Mouse (Mus musculus) megakaryocyte, adult 5-6 weeks (primary cell): Measurements from ENCODE around the gene Gm20388. TPM values are rescaled to one million over a fixed set of nuclear protein-coding genes. Genes with fewer than 3 reads are reported as not detected.

Experiments
- ATAC-seq: 2 replicates; pipeline ENCODE4 v1.8.0; 2016; ENCODE audit warnings: mild to moderate bottlenecking, inconsistent platforms; ENCODE audit not compliant: poor library complexity, severe bottlenecking
- total RNA-seq, 2 experiments: library from RNA; stranded (forward) in 1 of 2; stranded (reverse) in 1 of 2; fragments of 153-499, 151-499 nt in 1 of 2; fragments of 221-1000, 200-1000 nt in 1 of 2; gene quantifications; 2 replicates each; pipeline versions ENCODE4 v1.2.3 to v1.2.4; 2015 to 2017

Gm20388 gene
- total RNA-seq, 2 experiments from 2014 or later, result 7.6 to 15.5 TPM

DNA sequence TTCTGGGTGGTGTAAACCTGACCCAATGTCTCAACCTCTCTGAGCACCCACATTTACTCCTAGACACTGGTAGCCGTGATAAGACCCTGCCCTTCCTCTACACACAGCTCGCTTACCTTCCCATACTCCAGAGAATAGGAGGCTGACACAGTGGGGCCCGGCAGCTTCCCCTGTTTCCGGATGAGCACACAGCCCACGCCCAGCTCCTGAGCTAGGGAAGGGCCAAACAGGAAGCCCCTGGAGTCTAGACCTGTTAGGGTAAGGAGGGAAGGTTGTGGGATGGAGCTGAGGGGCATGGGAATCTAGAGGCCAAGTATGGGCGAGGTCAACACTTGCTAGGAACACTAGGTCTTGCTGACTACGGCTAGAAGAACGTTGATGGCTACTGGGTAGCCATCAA lies 2664.6 kb downstream of the Gm20388 start:
- peak; percentile 2; the same call in 1 of the 2 replicates for ATAC-seq

DNA sequence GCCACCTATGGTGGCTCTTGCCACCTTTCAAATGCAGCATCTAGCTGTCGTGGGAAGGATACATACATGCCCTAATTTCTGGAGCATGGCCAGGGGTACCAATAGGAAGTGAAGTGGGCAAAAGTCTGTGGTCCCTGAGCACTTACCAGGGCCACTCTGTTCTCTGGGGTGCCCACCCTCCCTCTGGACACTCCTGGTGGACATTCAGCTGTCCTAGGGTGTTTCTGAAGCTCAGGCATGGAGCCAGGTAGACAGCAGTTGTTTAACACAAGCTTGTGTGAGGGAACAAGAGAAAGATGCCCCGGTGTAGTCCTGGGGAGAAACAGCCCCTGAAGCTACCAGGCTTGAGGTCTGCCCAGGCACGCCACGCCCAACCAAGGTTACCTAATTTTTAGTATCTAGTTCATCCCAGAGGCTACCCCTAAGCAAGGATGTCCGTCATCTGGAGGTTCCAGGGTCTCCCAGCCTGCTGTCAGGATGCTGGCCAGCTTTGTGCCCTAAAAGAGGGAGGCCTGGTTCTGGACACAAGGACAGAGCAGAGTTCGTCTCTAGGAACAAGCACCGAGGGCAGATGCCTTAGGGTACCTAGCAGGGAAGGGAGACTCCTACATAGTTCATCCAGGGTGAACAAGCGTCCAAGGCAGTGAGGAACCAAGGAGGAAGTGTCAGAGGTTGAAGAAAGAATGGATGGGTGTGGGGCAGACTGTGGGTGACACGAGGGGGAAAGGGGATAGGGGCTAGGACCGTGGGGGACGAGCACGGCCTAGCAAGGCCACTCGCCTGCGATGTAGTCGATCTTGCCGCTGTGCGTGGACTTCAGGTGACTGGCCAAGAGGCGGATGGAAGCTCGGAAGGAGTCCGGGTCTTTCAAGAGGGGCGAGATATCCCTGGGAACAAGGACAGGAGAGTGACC lies 2665.3 kb downstream of the Gm20388 start:
- peak; percentile 30 for ATAC-seq

DNA sequence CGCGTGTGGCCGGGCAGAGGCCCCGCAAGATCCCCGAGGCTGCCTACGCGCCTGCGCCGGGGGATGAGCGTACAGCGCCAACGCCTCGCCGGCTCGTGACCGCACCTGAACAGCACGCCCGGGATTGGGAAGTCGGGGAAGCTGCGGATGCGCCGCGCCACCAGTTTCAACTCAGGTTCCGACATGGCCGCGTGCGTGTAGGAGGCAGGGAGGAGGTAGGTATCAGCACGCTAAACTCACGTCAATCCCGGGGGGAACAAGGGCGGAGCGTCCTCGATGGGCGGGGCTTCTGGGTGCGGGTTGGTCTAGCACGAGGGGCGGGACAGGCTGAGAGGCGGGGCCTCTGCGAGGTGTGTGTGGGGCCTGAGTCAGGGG lies 2666.0 kb downstream of the Gm20388 start, which contains the start of gene Aprt:
Gene Aprt, minus strand, starts transcription at position 262 of the 375 bp plus-strand sequence.
- ATAC-seq, result peak; percentile 90

DNA sequence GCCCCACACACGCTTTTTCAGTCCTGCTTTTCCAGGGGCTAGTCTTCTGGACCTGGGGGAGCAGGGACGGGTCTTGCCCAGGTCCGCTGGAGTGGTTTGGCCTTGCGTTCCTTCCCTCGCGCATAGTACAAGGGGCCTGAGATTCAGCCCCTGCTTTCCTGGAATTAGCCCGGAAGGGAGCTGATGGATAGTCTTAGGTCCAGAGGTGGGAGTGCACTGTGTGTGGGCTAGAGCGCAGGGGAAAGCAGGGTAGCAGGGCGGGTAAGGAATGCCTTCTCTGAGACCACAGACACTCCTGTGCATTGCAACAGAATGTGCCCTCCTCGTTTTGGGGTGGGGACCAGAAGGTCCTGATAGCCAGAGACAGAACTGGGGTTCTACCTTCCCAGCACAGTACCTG lies 2666.5 kb downstream of the Gm20388 start:
- no peak for ATAC-seq

DNA sequence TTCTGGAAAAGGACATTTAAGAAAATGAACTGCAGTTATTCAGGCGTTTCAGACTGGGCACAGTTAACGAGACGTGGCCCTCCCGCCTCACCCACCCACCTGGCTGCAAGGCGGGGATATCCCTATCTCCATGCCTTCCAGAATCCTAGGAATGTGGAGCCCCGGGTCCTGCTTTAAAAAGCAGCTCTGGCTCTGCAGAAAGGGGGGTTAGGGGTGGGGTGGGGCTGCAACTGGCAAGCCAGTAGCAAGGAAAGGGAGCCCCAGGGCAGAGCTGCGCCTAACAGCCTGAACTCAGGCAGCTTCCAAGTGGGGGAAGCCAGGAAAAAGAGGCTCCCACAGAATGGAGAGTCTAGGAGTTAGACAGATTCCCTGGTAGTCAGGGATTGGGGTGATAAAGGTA lies 2668.6 kb downstream of the Gm20388 start:
- no peak for ATAC-seq

DNA sequence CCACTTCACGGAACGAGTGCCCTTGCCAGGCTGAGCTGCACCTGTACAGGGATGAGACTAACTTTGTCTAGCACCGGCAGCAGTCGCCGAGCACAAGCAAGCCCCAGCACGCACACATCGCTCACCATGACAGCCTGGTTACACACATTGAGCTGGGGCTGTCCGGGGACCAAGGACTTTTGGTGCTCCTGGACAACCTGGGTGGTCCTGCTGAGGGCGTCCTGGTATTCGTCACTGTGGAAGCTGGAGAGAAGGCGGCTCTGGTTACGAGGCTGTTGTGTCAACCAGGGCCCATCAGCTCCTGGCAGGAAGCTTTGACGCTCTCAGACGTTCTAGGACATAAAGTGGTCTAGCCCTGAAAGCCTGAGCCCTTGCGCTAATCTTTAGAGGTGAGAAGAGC lies 2670.3 kb downstream of the Gm20388 start:
- ATAC-seq, result no peak

DNA sequence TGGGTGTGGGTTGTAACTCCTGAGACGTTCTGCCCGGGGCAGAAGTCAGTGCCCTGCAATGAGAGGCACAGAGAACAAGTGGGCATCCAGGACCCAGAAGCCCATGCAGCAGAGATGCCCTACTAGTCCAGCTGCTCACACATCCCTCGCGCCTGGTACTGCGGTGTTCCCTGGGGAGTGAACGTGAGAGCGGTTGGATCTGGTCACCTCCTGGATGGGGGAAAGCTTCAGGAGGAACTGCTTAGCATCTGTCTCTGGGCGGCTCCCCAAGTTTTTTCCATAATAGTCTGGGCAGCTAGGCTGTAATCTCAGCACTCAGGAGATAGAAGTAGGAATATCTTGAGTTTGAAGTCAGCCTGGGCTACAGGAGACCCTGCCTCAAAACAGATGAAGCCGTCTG lies 2674.3 kb downstream of the Gm20388 start:
- no peak for ATAC-seq

DNA sequence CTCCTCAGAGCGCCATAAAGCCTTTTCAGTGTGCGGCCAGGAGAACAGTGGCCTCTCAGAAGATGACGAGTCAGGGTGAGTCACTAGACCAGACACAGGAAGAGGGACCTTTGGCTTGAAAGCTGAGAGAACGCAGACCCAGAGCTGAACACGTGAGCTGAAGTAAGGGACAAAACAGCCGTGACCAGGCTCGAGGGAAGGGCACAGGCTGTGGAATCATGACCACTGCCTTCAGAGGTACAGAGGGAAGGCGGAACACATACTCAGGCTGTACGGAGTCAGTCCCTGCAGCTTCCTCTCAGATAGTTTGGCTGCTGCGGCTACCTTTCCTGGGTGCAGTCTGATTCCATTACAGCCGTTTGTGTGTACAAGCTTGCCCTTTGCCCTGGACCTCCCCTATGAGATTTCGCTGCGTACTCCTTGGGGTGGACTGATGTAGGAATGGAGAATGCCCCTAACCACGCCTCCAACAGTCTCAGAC lies 2674.8 kb downstream of the Gm20388 start:
- peak; percentile 36; the same call in 1 of the 2 replicates for ATAC-seq

DNA sequence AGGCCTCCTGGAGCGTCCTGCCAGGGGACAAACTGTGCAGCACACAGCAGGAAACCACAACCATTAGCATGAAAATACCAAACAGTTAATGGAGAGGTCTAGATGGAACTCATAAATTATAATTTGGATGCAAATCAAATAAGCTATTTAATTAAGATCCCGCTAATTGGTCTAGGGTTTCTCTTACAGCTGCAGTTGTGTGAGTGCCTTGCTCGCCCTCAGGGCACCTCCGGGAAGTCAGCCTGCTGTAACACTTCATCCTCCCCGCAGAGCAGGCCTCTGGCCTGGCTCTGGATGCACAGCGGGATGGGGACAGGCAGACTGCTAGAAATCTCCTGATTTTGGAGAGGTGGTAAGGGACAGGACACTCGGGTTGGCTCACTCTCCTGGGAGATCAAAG lies 2675.5 kb downstream of the Gm20388 start:
- no peak for ATAC-seq

DNA sequence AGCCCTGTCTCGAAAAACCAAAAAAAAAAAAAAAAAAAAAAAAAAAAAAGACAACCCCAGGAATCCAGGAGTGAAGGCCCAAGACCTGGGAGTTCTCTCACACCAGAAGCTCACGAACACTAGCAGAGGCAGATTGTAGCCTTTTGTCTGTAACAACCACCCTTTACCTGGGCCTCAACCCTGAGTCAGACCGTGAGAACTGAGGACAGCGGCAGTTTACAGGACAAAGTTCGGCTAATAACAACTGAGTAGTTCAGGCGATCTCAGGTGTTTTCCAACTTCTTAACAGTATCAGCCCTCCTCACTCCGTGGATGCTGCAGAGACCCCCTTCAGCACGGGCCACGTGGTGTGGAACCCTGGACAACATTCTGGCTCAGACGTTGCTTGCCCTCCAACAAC lies 2676.1 kb downstream of the Gm20388 start:
- ATAC-seq, result no peak

DNA sequence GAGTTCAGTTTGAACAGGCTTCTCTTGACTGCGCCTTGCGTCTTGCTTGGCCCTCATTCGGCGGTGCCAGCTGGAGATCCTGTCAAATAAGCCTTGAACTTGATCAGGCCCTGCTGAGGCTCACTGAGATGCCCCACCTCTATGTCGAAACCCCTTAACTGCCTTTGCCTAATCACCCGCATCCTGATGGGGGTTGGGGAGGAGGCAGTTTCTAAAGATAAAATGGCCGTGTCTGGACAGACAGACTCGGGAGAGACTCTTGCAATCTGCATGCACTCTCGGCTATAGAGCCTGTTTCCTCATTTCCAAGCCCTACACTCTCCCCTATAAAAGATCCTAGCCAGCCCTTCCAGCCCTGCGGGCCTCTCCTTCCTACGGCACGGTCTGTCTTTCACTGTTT lies 2682.6 kb downstream of the Gm20388 start:
- ATAC-seq, result peak; percentile 81

DNA sequence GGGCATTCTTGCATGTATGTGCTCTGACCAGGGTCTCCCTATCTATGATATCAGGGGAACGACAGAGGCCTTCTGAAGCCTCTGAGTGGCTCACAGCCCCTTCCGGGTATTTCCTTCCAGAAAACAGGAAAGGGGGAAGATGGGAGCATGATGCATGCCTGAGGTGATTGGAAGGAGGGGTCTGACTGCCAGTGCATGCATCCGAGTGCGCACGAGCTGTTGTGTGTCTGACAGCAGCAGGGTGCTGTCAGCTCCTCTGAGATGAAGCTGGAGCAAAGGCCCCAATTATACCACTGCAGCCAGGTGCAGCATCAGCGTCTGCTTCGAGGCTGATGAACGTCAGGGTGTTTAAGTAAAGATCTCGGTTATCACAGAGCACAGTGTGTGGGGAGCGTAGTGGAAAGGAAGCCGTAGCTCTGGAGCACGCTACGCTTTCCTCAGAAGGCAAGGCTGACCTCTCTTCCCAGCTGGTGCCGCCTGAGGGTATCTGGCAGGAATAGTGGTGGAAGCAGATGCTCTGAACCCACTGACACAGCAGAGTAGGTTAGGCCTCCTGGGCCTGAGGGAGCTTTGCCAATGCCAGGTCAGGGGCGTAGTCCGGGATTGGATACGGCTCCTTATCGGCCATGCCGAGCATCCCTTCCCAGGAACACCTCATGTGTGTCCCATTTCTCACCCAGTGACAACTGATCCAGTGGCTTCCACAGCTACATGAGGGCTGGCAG lies 2683.3 kb downstream of the Gm20388 start:
- no peak for ATAC-seq

DNA sequence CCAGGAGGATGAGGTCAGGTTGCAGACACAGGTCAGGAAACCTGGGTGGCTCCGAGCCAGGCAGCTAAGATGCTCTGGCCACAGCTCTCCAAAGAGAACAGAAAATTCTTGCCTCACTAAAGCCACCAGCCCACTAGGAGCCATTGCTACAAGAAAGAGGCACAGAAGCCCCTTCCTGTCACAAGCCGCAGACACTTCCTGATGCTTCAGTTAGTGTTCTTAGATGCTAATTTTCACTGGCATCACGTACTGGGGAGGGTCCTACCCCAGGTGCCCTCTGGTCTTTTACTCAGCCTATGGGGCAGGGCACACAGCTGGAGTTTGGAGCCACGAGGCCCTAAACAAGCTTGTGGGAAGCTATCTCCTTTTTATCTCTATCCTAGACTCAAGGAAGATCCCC lies 2685.4 kb downstream of the Gm20388 start:
- peak; percentile 19 for ATAC-seq

DNA sequence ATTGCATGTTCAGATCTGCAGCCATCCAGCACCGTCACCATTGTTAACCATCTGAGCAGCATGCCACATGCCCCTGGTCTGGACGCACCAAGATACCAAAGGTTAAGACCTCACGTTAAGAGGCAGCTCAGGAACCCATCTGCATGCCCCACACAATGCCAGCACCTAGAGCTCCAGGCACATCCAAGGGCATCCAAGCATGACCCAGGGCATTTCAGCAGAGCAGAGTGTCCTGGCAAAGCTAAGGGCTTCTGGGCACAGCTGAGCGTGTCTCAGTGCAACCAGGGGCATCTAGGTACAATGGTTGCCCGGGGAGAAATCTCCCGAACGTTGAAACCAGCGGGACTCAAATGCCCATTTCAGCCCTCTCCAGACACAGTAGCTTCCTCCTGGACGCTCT lies 2690.0 kb downstream of the Gm20388 start:
- no peak for ATAC-seq

DNA sequence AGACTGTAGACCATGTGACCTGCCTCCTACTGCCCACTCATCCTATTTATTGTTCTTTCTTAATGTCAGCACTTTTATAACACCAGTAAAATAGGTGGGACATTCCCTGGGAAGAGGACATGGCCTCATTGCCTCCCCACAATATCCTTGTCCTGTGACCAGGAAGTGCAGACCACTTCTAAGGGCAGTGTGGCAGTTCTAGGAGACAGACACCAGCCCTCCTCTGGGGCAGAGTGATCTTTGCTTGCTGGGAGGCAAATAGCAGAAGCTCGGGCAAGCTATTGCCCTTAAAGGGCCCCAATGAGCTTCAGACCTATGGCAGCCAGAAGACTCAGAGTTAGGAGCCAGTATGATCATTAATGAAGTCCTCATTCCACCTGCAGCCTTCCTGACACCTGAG lies 2694.0 kb downstream of the Gm20388 start:
- ATAC-seq, result 0 out of 2 replicates have a peak, but pooled peaks have one; percentile 15

DNA sequence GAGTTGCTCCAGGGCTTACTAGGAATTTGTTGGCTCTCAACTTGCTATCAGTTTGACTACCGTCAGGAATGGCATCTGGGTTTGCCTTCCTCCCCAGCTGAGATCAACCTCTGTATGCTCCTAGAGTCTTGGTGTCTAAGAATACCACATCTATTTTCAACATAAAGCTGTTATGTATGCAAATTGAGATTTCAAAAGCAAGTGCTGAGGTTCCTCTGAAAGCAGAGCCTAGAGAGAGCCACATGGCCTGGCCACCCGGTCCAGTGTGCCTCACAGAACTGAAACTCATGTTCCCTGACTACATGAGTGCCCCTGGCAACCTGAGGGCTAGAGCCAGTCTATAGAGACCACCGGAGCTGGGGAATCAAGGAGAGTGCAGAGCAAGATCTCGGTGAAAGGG lies 2694.7 kb downstream of the Gm20388 start:
- peak; percentile 51; the same call in 1 of the 2 replicates for ATAC-seq

DNA sequence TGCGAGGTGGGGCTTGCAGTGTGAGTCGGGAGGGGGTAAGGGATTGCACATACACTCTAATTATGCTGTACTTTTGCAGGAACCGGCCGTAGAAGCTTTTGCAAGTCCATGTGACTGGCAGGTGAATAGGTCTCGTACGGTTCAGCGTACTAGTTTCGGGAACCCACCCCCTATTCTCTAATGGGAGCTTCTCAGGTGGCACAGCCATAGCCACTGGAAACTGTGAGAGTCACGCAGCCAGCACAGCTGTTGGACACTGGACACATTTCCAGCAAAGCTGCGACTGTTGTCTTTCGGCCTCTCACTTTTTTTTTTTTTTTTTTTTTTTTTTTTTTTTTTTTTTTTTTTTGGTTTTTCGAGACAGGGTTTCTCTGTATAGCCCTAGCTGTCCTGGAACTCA lies 2696.2 kb downstream of the Gm20388 start:
- no peak for ATAC-seq

DNA sequence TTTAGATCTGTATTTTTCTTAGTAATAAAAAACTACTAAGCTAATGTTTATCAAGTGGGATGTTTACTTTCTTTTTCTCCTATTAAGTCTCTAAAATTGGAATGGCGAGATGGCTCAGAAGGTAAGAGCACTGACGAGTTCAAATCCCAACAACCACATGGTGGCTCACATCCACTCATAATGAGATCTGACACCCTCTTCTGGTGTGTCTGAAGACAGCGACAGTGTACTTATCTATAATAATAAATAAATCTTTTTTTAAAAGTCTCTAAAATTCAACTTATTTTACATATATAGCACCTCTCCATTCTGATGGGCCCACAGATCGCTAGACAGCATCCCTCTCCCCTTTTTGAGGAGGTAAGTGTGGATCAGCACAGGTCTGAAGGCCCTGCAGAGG lies 2699.6 kb downstream of the Gm20388 start:
- no peak for ATAC-seq

DNA sequence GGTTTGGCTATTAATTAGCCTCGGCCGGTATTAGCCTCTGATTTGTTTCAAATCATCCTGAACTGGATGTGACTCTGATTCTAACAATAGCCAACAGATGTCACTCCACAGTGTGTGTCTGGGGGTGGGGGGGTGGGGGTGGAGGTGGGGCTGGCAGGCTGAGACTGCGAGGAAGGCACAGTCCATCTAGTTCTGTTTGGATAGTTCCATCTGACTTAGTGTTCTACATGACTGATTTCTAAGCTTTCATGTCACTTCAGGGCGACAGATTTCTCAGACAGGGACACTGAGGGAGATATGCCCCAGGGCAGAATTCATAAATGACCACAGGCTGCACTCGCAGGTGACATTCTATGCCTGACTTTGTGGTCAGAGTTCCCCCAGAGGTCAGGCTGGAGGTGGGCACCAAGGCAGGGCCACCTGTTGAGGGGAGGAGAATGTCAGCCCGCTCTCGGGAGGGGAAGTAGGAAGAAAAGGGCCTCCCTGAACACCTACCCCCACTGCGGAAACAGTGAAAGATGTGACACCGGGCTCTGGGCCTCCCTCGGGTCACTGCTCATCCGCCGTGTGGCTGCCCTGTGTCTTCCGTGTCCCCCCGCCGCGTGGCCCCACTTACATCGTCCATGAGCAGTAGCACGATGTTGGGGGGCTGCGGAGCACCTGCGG lies 2700.1 kb downstream of the Gm20388 start:
- ATAC-seq, result peak; percentile 67

DNA sequence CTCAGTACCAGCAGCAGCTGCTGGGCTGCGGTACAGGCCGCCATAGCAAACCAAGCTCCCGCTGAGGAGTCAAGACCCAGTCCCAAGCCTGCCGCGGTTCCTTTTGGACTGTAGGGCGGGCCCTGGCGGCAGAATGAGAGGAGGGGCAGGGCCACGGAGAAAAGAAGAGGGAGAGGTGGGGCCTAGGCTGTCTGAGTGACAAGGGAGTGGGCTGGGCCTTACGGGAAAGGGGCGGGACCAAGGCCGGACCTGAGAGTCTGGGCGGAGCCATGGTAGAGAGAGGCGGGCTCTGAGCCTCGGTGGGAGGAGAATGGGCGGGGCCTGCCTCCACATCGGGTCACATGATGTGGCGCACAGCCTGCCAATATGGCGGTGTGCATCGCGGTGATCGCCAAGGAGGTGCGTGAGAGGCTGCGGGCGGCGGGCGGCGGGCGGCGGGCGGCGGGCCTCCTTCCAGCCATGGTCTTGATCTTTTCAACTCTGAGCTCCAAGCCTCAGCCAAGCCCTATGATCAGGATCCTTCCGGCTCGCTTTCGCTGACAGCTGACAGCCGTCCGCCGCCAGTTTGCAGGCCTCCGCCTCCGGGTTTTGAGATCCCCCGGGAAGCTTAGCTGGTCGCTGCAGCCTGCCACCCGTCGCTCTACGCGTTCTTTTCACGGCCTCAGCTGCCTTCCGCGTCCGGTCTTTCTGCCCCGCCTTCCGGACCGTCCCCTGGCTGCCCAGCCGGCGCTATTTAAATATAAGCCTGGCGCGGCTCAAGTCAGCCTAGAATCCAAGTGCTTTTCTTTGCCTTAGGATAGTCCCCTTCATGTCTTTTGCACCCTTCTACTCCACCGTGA lies 2700.9 kb downstream of the Gm20388 start, which contains the start of the genes Galns and Trappc2l:
Gene Galns, minus strand, starts transcription at position 169 of the 839 bp plus-strand sequence.
Gene Trappc2l, plus strand, starts transcription at position 346 of the 839 bp plus-strand sequence.
- ATAC-seq, result peak; percentile 97
